Mouse (Mus musculus): ENCODE measurements around the gene Ptov1.

- TF ChIP-seq CHD2 (IDR thresholded peaks at IDR 0.05; ENCODE audit: low read depth, low read length) (no peak), ZC3H11A (IDR thresholded peaks at IDR 0.05; ENCODE audit: borderline replicate concordance, low read depth, low read length) (no peak)
Measured at GRCm38 (mm10) chr7:44855036-44855435, 14.6 kb downstream of the Ptov1 start.
